Mouse (Mus musculus): ENCODE results near the gene Add2.

Add2 gene

DNA sequence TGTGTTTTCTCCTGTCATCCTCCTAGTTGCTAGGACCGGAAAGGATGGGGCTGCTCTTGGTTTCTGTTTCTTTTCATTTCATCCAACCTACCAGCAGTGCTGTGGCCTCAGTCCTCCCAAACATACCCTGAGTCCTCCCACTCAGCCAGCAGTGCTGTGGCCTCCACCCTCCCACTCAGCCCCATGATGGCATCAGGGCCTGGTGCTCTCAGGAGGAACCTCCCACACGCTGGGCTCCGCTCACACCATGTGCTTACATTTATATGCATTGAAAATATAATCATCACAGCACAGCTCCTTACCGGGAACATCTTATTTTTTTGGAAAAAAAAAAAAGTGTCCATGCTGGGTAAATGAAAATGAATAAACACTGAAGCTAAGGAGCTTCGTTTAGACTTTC lies 20.0 kb downstream of the Add2 start:
- no peak for DNase-seq (ENCODE audit: low spot score)

DNA sequence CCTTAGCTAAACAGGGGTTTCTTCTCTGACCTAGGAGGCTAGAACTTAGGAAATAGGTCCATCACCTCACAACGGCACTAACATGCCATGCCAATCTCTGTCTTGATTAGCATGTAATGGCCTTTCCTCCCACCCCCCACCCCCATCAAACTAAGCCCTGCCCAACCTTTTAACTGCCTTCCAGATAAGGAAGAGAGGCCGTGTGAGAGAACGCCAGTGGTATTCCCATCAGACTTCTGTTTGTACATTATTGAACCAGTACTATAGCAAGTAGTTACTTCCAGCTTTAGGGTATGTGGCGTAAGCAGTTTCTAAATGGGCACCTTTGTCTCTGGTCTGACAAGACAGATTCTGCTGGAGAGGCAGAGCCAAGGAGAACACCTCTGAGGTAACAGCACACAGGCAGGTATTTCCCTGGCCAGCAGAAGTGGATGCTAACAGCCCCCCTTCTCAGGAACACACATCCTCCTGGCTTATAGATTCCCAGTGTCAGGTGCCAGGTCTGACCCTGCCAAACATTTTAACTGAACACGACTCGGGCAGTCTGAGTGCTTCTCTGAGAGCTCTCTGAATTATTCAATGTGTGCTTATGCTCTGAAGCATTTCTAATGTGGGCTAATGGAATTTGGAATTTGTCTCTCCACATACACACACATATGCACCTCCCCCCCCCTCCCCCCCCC lies 22.2 kb downstream of the Add2 start:
- no peak for DNase-seq (ENCODE audit: low spot score)

DNA sequence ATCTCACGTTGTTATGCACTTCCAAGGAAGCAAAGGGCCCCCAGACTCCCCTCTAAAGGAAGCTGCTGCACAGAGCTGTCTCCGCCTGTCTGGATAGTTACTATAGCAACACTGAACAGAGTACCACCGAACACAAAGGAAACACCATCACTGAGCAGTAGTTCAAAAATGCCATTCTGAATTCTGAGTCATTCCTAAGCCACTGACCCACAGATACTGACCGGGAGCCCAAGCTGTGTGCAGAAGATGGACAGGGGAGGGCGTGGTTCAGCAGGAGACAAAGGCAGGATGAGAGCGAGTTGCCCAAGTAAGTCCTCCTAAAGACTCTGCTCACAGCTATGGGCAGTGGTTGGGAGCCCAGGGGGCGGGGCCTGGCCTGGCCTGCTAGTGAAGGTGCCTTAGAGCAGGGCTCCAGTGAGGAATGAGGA lies 23.6 kb downstream of the Add2 start:
- DNase-seq (ENCODE audit: low spot score), result no peak

DNA sequence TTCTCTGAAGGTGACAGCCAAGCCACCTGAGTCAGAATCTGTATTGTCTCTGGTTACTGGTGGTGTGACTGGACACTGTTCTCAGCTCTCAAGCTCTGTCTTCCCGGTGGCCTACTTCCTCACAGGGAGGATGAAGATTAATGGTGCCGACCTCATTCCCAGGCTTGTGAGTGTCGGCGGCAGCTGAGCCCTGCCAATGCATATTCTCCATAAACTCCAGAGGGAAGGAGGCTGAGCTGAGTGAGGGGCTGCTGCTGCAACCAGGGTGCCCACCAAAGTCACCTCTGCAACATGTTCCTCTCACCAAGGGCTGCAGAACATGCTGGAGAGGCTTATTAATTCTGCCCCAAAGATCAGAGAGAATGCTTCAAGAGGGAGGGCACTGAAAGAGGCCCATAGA lies 24.1 kb downstream of the Add2 start:
- no peak for DNase-seq (ENCODE audit: low spot score)

DNA sequence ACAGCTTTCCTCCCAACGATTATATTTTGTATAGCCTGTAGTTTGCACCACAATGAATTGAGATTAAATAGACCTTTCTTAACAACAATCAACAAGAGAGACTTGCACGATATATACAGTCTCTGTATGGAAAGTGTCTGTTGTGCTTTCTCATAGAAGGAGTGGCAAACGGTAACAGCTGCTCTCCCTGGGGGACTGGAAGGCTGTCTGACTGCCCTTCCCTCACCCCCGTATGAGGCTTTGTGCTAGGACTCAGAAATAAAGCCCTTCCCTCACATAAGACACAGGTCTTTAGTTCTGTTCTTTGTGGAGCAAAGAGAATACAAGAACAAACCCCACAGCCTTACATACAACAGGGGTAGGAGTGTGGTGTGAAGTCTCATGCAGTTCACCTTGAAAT lies 24.6 kb downstream of the Add2 start:
- no peak for DNase-seq (ENCODE audit: low spot score)

DNA sequence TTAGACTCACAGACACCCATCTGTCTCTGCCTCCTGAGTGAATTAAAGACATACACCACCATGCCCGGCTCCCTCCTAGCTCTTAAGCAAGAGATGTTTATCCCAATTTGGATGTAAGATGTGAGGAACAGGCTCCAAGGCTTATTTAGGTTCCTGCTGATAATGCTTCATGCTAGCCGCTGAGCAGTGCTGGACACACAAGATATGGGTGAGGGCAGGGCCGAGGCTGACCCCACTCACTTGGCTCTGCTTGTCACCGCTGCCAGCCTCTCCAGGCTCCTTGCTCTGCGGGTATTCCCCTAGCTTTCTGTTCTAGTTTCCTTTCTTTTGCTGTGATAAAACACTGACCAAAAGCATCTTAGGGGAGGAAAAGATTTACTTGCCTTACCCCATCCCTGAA lies 25.1 kb downstream of the Add2 start:
- DNase-seq (ENCODE audit: low spot score), result no peak

DNA sequence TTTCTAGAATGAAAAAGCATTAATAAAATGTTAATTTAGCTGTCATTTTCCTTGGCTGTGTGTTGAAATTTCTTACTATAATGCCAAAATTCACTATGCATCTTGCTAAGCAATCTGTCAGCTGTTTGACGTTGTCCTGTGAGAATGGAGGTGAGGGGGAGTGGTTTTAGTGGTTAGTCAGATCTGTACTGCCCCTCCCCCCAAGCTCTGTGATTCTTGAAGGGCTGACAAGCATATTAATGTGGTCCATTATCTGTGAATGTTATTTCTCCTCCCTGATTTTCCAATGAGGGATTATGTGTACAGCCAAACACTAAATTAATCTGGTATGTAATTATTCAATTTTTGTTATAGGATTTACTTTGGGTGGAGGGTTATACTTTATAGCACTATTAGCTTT lies 30.0 kb downstream of the Add2 start:
- no peak for DNase-seq (ENCODE audit: low spot score)

DNA sequence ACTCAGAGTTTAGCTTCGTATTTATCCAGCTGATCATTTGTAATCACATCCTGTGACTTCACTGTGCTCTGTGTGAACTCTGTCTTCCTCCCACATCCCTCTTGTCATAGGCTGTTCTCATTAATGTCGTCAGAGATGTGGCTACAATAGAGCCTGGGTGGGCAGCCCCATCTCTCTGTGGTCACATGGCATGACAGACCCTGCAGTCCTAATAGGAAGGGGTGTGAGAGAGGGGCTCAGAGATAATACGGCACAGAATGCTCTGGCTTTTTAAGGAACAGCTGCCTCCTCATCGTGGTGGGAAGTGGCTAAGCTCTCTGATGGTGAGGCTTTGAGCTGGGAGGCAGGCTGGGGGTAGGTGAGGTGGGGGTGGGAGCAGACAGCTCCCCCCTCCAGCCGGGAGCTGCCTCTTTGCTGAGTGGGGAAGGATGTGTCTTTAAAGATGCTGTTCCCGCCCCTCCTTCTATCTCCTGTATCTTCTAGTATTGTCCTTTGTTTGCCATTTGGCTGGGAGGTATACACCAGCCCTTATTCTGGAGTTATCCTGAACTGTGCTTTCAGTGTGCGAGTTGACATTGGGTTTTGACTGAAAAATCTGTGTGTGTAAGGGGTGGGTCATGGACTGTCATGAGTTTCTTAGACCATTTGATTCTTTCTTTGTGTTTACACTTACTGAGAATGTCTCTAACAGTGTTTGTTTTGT lies 30.8 kb downstream of the Add2 start:
- DNase-seq (ENCODE audit: low spot score), result no peak

DNA sequence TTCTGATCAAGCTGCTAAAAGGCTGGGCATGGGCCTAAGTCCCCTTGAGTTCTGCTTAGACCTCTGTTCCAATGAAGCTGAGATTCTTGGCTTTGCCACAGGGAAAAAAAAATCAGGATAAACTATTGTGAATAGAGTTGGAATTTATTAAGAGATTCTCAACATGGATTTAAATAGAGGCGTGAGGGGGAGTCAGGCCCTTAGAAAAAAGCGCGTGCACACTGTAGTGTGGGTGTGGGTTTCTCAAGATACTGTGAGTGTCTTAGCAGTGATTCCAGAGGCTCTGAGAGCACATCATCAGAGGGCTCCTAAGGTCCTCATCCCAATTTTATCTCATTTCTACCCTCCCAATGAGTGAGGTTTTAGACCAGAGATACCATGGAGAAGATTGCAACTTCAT lies 31.7 kb downstream of the Add2 start:
- DNase-seq (ENCODE audit: low spot score), result no peak

DNA sequence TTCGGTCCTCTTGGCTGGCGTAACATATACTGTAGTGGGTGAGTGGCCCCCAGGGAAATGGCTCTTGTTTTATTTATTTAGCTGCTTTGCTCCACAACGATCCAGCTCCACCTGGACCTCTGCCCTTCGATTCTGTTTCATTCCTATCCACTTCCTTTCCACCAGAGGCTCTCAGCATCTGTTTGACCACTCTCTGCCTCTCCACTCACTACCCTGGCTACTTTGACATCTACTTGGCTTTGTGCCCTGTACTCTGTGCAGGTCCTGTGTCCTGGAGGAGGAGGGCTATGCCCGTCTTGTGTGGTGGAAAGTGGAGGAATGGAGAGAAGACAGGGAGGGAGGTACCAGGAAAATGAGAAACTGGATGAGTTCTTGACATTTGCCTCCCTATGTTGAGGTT lies 33.7 kb downstream of the Add2 start:
- DNase-seq (ENCODE audit: low spot score), result no peak

DNA sequence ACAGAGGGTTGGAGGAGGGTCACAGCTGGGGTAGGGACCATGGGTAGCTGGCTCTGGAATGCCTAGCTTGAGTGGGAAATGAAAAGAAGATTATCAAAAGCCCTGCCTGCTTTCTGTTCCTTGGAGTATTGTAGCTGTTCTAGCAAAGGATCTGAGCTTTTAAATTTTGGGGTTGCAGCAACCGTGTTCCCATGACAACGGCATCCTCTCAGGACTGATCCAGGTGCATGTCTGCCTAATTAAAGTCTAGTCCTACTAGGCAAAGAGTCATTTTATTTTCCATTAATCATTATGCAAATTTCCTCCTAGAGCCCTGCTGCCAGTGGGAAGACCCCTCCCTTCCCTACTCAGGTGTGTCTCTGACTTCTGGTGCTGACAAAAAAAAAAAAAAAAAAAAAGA lies 34.2 kb downstream of the Add2 start:
- no peak for DNase-seq (ENCODE audit: low spot score)

DNA sequence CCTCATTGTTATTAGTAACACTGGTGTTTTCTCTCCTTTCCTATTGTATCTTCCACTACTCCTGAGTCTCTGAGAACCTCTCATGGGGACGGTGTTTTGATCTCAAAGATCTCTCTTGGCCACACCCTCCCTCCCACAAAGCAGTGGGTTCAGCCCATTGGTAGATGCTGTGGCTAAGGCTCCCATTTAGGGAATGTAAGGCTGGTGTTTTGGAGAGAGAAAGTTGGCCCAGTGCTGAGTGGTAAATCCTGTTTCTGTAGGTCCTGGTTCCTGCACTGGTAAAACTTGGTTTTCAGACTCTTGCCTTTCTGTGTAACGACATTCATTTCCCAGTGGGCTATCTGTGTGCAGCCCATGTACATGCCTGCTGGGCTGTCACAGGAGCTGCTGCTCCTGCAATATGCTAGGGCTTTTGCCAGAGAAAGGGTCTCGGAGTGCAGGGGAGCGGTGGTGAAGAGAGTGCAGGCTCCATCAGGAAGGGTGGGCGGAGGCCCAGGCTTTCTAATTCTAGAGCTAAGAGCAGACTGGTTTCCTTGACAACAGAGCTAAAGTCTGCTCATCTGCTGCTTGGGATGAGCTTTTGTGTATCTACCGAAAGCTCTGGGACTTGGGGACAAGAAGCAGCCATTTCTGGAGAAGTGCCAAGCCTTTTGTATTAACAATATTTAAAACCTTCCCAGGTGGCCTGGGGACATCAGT lies 36.0 kb downstream of the Add2 start:
- no peak for DNase-seq (ENCODE audit: low spot score)

DNA sequence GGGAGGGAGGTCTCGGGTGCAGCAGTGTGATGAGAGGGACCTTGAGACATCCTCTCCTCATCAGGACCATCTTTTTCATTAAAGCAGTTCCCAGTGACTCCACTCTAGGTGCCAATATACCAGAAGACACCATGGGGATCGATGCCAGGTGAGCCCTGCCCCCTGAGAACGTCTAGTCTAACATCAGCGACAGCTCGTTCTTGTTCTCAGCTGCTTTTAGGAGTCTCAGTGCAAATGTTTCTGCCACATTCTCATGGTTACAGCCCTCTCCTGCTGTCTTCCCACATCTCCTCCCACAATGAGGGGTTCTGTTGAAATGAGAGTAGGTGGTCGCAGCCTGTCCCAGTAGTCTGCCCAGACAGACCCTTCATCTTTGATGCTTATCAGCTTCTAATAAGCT lies 38.2 kb downstream of the Add2 start:
- no peak for DNase-seq (ENCODE audit: low spot score)

DNA sequence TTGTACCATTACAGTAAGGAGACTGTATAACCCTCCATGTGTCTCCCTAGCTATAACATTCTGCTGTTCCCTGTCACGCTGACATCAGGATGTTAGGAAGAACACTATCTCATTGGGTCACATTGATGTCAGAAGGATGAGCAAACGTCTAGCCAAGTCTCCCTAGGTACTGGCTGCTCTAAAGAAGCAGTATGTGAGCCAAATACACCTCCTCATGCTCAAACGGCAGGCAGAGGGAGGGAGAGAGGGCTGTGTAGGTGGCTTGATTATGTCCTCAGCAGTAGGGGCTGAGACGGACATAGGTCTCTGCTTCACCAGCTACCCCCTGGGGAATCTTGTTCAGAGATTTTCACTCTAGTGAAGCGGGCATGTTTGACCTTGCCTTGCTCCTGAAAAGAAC lies 38.7 kb downstream of the Add2 start:
- DNase-seq (ENCODE audit: low spot score), result no peak

DNA sequence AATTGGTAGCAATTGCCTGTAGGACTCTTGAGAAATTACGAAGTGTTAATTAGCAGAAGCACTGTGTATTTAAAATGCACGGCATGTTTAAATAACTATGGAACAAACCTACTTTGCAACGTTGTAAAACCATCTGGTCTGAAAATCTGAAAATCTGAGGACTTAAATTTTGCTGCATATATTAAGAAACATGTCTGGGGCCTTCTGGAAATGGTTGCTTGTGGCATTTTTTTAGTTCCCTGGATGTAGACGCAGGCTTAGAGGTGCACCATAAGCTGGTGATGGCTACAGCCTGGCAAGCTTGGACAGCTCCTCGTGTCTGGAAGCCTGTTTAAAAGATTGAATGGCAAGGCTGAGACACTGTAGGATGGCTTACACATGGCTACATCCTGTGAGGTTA lies 40.5 kb downstream of the Add2 start:
- no peak for DNase-seq (ENCODE audit: low spot score)

DNA sequence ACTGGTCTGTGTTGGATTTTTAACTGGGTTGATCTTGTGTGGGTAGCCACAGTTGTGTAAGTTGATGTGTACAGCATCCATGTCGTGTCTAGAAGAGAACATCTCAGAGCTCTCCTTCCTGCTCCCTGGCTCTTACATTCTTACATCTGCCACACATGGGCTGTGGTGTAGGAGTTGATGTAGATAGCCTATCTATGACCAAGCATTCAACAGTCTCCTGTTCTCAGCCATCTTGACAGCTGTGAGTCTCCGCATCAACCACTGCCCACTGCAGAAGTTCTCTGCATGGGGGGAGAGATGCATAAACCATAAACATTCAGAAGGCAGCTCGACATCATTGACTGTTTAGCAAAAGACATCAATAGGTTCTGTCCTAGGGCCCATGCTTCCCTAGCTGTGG lies 41.4 kb downstream of the Add2 start:
- no peak for DNase-seq (ENCODE audit: low spot score)

DNA sequence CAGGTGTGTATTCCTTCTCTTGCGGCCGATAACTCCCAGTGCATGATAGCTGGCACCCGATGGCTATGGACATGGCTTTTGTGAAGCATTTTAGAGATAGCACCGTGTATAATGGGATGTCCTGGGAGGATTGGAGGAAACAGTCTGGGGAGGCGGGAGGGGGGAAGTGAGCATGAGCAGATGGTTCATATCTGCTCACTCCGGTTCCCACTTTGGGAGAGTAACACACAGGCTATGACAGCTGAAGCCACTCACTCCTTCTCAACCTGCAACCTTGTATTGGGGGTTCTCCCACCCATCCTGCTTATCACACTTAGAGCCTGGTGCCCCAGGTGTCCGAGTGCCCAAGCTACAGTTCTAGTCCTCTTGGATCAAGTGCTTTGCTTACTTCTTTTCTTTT lies 41.8 kb downstream of the Add2 start:
- no peak for DNase-seq (ENCODE audit: low spot score)

DNA sequence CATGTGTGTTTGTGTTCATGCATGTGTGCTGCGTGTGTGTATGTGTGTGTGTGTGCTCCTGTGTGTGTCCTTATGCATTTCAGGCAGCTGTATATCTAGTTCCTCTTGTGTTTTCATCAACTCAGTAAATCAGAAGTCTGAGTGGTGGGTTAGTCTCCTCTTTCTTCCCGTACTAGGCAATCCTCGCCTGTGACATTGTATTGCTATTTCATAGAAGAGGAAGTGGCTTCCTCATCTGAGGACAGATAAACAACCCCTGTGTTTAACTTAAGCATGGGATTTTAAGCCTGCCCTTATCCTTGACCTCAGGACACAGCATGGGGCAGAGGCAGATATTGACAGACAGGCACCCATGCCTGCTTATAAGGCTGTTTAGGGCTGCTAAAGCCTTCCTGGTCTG lies 45.4 kb downstream of the Add2 start:
- no peak for DNase-seq (ENCODE audit: low spot score)

DNA sequence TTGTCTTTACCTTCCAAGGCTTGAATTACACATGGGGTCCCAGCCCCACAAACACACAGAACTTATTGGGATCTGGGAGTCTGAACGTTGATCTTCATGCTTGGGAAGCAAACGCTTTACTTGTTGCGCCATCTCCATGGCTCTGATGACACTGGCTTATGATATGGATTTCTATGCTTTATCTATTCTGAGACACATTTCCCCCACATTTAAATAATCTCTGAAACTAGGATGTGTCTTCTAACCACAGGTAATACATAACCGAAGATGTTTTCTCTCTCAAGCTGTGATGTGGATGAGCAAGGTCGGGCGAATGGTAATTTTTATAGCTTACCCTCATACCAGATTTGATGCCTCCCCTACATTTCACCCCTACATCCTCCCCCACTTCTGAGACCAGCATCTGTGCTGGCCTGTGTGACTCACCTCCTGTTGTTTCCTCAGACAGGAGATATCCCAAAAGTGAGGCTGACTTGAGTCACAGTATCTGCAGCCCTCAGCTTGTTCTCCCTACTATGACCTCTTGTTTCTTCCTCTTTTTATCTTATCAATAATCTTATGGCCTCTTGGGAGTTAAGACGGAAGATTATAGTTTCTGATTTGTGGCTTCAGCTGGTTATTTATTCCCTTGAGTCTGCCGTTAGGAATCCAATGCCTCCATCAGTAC lies 46.2 kb downstream of the Add2 start:
- DNase-seq (ENCODE audit: low spot score), result no peak

DNA sequence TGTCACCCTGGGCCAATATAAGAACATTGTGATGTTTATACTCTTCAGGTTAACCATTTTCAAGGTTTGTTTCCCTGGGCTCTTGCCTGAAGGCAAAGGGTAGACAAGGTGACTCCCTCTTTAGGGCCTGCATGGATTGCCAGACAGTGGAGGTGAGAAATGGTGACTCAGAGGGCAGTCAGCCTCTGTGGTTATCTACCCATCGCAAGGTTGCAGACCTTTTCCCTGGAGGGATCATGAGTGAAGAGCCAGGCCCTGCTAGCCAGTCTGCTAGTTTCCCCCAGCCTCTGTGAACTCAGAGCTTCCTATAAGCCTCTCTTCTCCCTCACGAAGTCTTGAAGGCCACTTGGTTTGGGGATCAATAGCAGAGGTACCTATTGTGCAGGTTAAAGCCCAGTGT lies 48.0 kb downstream of the Add2 start:
- no peak for DNase-seq (ENCODE audit: low spot score)

DNA sequence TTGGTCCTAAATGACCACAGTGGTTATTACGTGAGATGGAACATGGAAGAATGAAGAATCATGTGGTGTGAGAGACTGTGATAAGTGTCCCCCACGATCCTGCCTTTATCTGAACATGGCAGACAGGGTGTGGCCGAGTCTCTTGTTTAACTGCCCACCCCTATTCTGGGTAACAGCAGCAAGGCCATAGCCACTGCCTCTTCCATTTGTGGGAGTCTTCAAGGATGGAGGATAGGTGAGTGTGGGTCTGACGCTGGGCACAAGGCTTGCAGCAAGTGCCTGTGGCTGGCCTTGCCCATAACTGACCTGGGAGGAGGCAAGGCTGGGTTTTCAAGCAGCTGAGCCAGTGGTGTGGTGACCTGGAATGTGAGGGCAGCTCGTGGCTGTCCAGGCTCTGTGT lies 49.4 kb downstream of the Add2 start:
- no peak for DNase-seq (ENCODE audit: low spot score)

DNA sequence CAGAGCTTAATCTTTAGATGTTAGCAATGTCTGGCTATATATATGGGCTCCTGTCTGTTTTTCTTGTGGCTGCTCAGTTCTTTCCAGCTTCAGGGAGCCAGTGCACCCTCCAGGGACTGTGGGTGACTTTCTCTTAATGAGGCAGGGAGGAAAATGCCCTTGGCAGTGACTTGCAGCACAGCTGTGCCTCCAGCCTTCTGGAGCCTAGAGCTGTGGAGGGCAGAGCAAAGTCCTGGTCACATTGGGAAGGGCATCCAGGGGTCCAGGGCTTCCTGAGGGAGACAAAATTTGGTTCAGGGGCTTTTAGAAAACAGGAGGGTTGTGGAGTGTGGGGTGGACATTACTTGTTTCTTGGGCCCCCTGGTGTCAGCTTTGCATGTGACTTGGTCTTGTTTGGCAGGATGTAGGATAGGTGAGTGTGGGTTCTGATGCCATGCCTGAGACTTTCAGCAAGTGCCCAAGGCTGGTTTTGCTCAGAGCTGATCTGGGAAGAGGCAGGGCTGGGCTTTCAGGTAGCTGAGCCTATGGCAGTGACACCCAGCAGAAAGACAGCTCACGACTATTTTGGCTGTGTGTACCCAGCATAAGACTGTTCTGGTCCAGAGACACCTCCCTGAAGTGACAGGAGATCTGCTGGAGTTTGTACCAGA lies 50.0 kb downstream of the Add2 start:
- DNase-seq (ENCODE audit: low spot score), result no peak

DNA sequence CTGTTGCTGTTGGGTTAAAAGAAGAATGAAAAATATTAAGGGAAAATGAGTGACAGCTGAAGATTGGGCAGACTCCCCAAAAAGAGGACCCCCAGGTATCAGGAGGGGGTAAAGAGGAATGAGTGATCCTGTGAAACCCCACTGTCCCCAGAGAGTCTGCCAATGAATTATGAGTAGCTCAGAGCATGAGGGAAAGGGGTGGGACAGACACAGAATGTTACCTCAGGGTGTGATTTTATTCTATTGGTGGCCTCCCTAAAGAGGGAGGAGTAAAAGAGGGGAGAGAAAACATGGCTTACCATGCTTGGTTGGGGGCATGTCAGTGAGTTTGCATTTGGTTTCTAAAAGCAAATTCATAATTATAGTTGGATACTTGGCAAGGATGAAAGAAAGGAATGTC lies 50.8 kb downstream of the Add2 start:
- no peak for DNase-seq (ENCODE audit: low spot score)

Data from urinary bladder, postnatal 14 days (tissue).